Mouse (Mus musculus): ENCODE results near the gene Hecw2. TPM values are rescaled to one million over a fixed set of nuclear protein-coding genes. Genes with fewer than 3 reads are reported as not detected.

Gene Hecw2
- total RNA-seq, 2 experiments from 2014 or later = 22.2 to 26.5 TPM

GRCm38 (mm10) chr1:53823687-53824445 lies 371.1 kb downstream of the Hecw2 start:
- Histone ChIP-seq H3K27ac (peak overlapping the region; percentile 67), H3K4me3 (peak overlapping the region; percentile 43)
- TF ChIP-seq CTCF (conservative IDR thresholded peaks at IDR 0.05) = no peak
- peak in 1 of 2 experiments; percentile 55 for DNase-seq (ENCODE audit: low spot score in 2 of 2)

DNA sequence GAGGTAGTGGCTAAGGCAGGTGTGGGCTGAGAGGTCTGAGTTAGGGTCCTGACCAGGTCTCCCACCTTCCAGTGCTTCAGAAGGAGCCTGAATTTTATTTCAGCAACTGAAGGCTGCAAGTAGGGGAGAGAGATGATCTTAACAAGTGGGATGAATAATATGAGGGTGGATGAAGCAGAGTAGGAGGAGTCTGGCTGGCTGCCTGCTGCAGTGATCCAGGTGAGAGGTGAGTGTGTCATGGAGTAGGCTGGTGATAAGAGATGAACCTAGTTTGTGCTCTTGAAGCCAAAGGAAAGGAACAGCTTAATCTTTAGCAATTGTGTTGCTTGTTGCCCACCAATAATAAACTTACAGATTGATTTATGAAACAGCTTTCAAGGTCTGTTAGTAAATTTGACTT lies 373.0 kb downstream of the Hecw2 start:
- H3K27ac ChIP-seq = no peak overlapping the region
- no peak for DNase-seq (ENCODE audit: low spot score in 2 of 2)
- no peak overlapping the region for H3K4me3 ChIP-seq
- no peak for TF ChIP-seq CTCF (conservative IDR thresholded peaks at IDR 0.05)

GRCm38 (mm10) chr1:53820041-53820632 lies 374.8 kb downstream of the Hecw2 start:
- no peak overlapping the region for H3K27ac ChIP-seq
- no peak overlapping the region for H3K4me3 ChIP-seq
- DNase-seq (ENCODE audit: low spot score in 2 of 2) = no peak
- no peak for TF ChIP-seq CTCF (conservative IDR thresholded peaks at IDR 0.05)

- no peak overlapping the region for H3K27ac ChIP-seq
- no peak overlapping the region for H3K4me3 ChIP-seq
- no peak for TF ChIP-seq CTCF (conservative IDR thresholded peaks at IDR 0.05)
- DNase-seq (ENCODE audit: low spot score in 2 of 2) = no peak
Observed at GRCm38 (mm10) chr1:53818072-53818862, 376.7 kb downstream of the Hecw2 start.

- no peak for DNase-seq (ENCODE audit: low spot score in 2 of 2)
- H3K27ac ChIP-seq = no peak overlapping the region
Observed at GRCm38 (mm10) chr1:53816353-53816752, 378.6 kb downstream of the Hecw2 start.

GRCm38 (mm10) chr1:53814077-53814705 lies 380.8 kb downstream of the Hecw2 start:
- TF ChIP-seq CTCF (conservative IDR thresholded peaks at IDR 0.05) = no peak
- Histone ChIP-seq H3K27ac (no peak overlapping the region), H3K4me3 (no peak overlapping the region)
- DNase-seq (ENCODE audit: low spot score in 2 of 2) = no peak

More at GRCm38 (mm10) chr1:53816353-53816752, 378.6 kb downstream of the Hecw2 start:
- no peak overlapping the region for H3K4me3 ChIP-seq
- no peak for TF ChIP-seq CTCF (conservative IDR thresholded peaks at IDR 0.05)

DNA sequence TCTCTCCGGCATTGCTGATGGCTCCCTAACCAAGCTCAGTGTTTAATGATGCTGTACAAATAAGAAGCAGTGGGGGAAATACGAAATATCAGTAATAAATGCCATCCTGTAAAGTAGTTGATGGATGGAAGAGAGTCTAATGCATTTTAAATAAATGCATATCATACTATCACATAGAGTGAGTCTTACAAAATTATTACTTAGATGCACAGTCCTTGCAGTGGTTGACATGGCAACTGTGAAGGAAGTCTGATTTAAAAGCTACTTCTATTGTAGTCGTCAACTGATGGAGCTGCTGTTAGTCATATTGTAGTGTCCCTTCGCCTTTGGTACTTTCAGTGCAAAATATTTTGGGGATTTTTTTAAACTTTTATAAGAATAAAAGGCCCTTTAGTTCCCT lies 383.0 kb downstream of the Hecw2 start:
- no peak overlapping the region for H3K27ac ChIP-seq
- H3K4me3 ChIP-seq = no peak overlapping the region
- TF ChIP-seq CTCF (conservative IDR thresholded peaks at IDR 0.05) = no peak
- no peak for DNase-seq (ENCODE audit: low spot score in 2 of 2)

DNA sequence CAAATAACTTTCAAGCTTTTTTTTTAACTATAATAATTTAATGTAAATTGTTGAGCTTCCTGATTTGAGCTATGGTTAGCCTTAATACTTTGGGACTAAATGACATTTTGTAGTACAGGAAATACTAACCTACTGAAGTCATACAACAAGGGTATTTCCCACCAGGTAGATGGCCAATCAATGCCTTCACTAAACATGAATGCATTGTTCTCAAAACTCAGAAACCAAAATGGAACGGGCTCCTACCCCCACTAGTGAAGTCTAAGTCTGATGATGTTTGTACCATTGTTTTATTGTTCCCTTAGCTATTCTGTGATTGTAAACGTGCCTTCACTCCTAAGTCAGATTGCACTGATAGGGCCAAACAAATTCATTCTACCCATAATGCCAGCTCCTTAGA lies 386.7 kb downstream of the Hecw2 start:
- Histone ChIP-seq H3K4me3 (no peak overlapping the region), H3K27ac (no peak overlapping the region)
- no peak for DNase-seq (ENCODE audit: low spot score in 2 of 2)
- TF ChIP-seq CTCF (conservative IDR thresholded peaks at IDR 0.05) = no peak

DNA sequence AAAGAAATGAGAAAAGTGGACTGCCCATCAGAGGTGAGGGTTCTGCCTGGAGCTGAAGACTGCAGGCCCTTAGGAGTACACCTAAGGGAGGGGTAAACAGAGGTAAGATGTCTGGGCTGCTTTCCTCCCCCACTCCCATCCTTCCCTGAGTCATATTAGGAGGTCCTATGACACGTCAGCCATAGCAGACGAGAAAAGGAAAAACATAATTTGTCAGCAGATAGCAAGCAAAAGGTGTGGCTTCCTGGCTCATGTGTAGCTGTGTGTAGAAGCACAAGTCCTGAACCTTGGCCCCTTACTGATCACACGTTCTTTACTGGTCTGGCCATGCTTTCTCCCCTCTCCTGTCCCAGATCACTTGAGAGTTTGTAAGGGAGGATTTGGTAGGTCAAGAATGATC lies 397.2 kb downstream of the Hecw2 start:
- Histone ChIP-seq H3K4me3 (no peak overlapping the region), H3K27ac (no peak overlapping the region)
- no peak for TF ChIP-seq CTCF (conservative IDR thresholded peaks at IDR 0.05)
- DNase-seq (ENCODE audit: low spot score in 2 of 2) = no peak

DNA sequence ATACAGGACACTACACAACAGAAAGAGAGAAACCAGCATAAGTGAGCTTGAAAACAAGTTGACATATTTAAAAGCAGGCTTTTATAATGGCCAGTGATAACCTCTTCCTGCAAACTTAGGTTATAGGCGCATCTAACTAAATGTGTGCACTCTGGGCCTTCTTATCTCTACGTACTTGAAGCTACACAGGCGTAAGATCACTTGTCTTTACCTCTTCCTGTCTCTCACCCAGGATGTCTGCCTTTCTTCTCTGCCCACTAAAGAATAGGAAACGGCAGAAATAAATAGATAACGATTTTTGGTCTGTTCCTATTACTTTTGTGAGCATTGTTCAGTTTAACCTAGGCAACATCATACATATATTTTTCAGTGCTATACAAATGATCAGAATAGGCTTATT lies 397.9 kb downstream of the Hecw2 start:
- Histone ChIP-seq H3K27ac (no peak overlapping the region), H3K4me3 (no peak overlapping the region)
- no peak for DNase-seq (ENCODE audit: low spot score in 2 of 2)
- no peak for TF ChIP-seq CTCF (conservative IDR thresholded peaks at IDR 0.05)

DNA sequence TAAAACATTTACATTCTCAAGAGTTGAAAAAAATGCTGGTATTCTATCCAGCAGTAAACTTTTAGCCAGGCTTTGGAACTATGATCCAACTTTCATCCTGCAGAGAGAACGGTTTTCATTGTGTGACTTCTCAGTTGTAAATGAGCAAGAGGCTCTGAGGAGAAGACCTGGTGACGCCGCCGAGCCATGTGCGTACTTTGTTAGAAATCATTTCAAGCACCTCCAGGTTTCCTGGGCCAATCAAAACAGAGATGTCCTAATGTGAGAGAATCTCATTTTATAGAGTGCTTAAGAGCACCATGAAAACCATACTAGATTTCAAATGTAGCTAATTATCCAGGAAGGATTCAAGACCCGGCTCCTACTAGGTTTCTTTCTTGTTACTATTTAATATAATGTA lies 398.7 kb downstream of the Hecw2 start:
- TF ChIP-seq CTCF (conservative IDR thresholded peaks at IDR 0.05) = no peak
- Histone ChIP-seq H3K27ac (no peak overlapping the region), H3K4me3 (no peak overlapping the region)
- DNase-seq (ENCODE audit: low spot score in 2 of 2) = no peak

DNA sequence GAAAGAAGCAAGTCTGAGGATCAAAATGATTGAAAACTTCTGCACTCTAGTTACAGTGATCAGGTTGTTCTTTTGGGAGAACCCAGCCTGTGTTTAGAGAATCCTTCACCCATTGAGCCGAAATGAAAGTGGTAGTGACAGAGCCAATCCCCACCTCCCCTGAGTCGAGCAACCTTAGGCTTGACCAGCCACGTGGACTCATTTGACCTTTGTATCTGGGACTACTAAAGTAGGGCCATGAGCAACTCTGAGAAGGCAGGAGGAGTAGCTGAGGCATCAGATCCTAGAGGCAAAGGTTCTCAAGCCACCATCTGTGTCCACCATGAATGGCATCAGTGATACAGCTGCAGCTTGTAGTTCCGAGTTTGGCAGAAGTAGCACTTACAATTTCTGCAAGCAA lies 399.4 kb downstream of the Hecw2 start:
- DNase-seq (ENCODE audit: low spot score in 2 of 2) = no peak
- no peak for TF ChIP-seq CTCF (conservative IDR thresholded peaks at IDR 0.05)
- Histone ChIP-seq H3K27ac (no peak overlapping the region), H3K4me3 (no peak overlapping the region)

DNA sequence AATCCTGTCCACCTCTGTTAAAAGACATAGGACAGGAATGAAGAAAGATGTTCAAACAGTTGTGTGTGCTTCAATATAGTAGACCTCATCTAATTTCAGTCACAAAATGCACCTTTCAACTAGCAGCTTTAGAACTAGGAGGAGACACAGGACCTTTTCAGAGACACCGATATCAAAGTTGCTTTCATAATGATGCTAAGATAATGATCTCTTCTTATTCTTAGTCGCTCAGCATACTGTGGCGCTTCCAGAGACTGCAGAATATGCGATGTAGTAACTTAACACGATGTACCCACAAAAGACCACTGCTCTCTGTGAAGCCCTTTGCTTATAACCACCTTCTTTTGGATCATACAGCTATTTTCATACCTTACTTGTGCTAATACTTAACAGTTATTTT lies 399.9 kb downstream of the Hecw2 start:
- H3K27ac ChIP-seq = no peak overlapping the region
- DNase-seq (ENCODE audit: low spot score in 2 of 2) = no peak
- no peak overlapping the region for H3K4me3 ChIP-seq
- TF ChIP-seq CTCF (conservative IDR thresholded peaks at IDR 0.05) = no peak
